Mouse (Mus musculus): Measurements from ENCODE around the gene Ptger2. TPM values are rescaled to one million over a fixed set of nuclear protein-coding genes. Genes with fewer than 3 reads are reported as not detected.
A peak's percentile ranks its signal among the peaks of the same experiment; 100 is the strongest.

Gene Ptger2
- polyA plus RNA-seq, 1 experiment from 2014 or later: 1.6 TPM

- Histone ChIP-seq H3K9me3 (ENCODE audit: control insufficient read depth) (no peaks in the 10 kb centered on the region), H3K4me3 (ENCODE audit: low read depth, low read length) (no peak overlapping the region), H3K27me3 (replicated peaks; ENCODE audit: control insufficient read depth, insufficient read depth, low read length) (no peaks in the 10 kb centered on the region), H3K27ac (ENCODE audit: low read depth, low read length) (no peak overlapping the region), H3K4me2 (replicated peaks; ENCODE audit: low read depth) (no peak overlapping the region), H3K9ac (ENCODE audit: low read depth, low read length) (no peak overlapping the region), H3K4me1 (replicated peaks; ENCODE audit: control insufficient read depth, insufficient read depth, low read length) (no peaks in the 10 kb centered on the region), H3K36me3 (ENCODE audit: control insufficient read depth, insufficient read depth) (no peaks in the 10 kb centered on the region)
- WGBS: 75% methylated on average over 7 of the region's 7 CpGs
- TF ChIP-seq CTCF (IDR thresholded peaks at IDR 0.05; ENCODE audit: low read depth): no peak
- ATAC-seq: no peak
Observed at GRCm38 (mm10) chr14:45038052-45038451, 50.1 kb downstream of the Ptger2 start.

GRCm38 (mm10) chr14:45040851-45041475 lies 53.0 kb downstream of the Ptger2 start:
- Histone ChIP-seq H3K36me3 (ENCODE audit: control insufficient read depth, insufficient read depth) (no peaks in the 10 kb centered on the region), H3K4me3 (ENCODE audit: low read depth, low read length) (no peak overlapping the region), H3K4me1 (replicated peaks; ENCODE audit: control insufficient read depth, insufficient read depth, low read length) (no peaks in the 10 kb centered on the region), H3K27ac (ENCODE audit: low read depth, low read length) (no peak overlapping the region), H3K27me3 (replicated peaks; ENCODE audit: control insufficient read depth, insufficient read depth, low read length) (no peaks in the 10 kb centered on the region), H3K9ac (ENCODE audit: low read depth, low read length) (no peak overlapping the region), H3K4me2 (replicated peaks; ENCODE audit: low read depth) (no peak overlapping the region), H3K9me3 (ENCODE audit: control insufficient read depth) (no peaks in the 10 kb centered on the region)
- no peak for ATAC-seq
- WGBS: 83% methylated on average over 5 of the region's 5 CpGs
- TF ChIP-seq CTCF (IDR thresholded peaks at IDR 0.05; ENCODE audit: low read depth): no peak

- Histone ChIP-seq H3K9me3 (ENCODE audit: control insufficient read depth) (no peaks in the 10 kb centered on the region), H3K27ac (ENCODE audit: low read depth, low read length) (no peak overlapping the region), H3K27me3 (replicated peaks; ENCODE audit: control insufficient read depth, insufficient read depth, low read length) (no peaks in the 10 kb centered on the region), H3K4me3 (ENCODE audit: low read depth, low read length) (no peak overlapping the region), H3K4me1 (replicated peaks; ENCODE audit: control insufficient read depth, insufficient read depth, low read length) (no peaks in the 10 kb centered on the region), H3K9ac (ENCODE audit: low read depth, low read length) (no peak overlapping the region), H3K4me2 (replicated peaks; ENCODE audit: low read depth) (no peak overlapping the region), H3K36me3 (ENCODE audit: control insufficient read depth, insufficient read depth) (no peaks in the 10 kb centered on the region)
- no peak for ATAC-seq
- no peak for TF ChIP-seq CTCF (IDR thresholded peaks at IDR 0.05; ENCODE audit: low read depth)
- 85% methylated on average over 2 of the region's 2 CpGs for WGBS
Observed at GRCm38 (mm10) chr14:45048128-45048527, 60.1 kb downstream of the Ptger2 start.

- H3K27ac ChIP-seq (ENCODE audit: low read depth, low read length): peak overlapping the region; percentile 54
- H3K27me3 ChIP-seq (replicated peaks; ENCODE audit: control insufficient read depth, insufficient read depth, low read length): no peaks in the 10 kb centered on the region
- TF ChIP-seq CTCF (IDR thresholded peaks at IDR 0.05; ENCODE audit: low read depth): no peak
- no peaks in the 10 kb centered on the region for H3K9me3 ChIP-seq (ENCODE audit: control insufficient read depth)
- no peaks in the 10 kb centered on the region for H3K4me1 ChIP-seq (replicated peaks; ENCODE audit: control insufficient read depth, insufficient read depth, low read length)
- ATAC-seq: no peak
- 46% methylated on average over 7 of the region's 7 CpGs for WGBS
- no peak overlapping the region for H3K4me3 ChIP-seq (ENCODE audit: low read depth, low read length)
- no peak overlapping the region for H3K9ac ChIP-seq (ENCODE audit: low read depth, low read length)
- H3K4me2 ChIP-seq (replicated peaks; ENCODE audit: low read depth): no peak overlapping the region
- no peaks in the 10 kb centered on the region for H3K36me3 ChIP-seq (ENCODE audit: control insufficient read depth, insufficient read depth)
Observed at GRCm38 (mm10) chr14:45049689-45050418, 61.9 kb downstream of the Ptger2 start.

- peak overlapping the region; percentile 54; the same call in 1 of the 2 replicates for H3K27ac ChIP-seq (ENCODE audit: low read depth, low read length)
- no peak for ATAC-seq
- no peaks in the 10 kb centered on the region for H3K9me3 ChIP-seq (ENCODE audit: control insufficient read depth)
- WGBS: 59% methylated on average over 1 of the region's 1 CpGs
- no peaks in the 10 kb centered on the region for H3K27me3 ChIP-seq (replicated peaks; ENCODE audit: control insufficient read depth, insufficient read depth, low read length)
- H3K36me3 ChIP-seq (ENCODE audit: control insufficient read depth, insufficient read depth): no peaks in the 10 kb centered on the region
- no peak overlapping the region for H3K4me2 ChIP-seq (replicated peaks; ENCODE audit: low read depth)
- H3K4me3 ChIP-seq (ENCODE audit: low read depth, low read length): no peak overlapping the region
- no peaks in the 10 kb centered on the region for H3K4me1 ChIP-seq (replicated peaks; ENCODE audit: control insufficient read depth, insufficient read depth, low read length)
- H3K9ac ChIP-seq (ENCODE audit: low read depth, low read length): no peak overlapping the region
- no peak for TF ChIP-seq CTCF (IDR thresholded peaks at IDR 0.05; ENCODE audit: low read depth)
Observed at GRCm38 (mm10) chr14:45050419-45050776, 62.4 kb downstream of the Ptger2 start.

GRCm38 (mm10) chr14:45051116-45051515 lies 63.1 kb downstream of the Ptger2 start:
- no peak for ATAC-seq
- Histone ChIP-seq H3K36me3 (ENCODE audit: control insufficient read depth, insufficient read depth) (no peaks in the 10 kb centered on the region), H3K9me3 (ENCODE audit: control insufficient read depth) (no peaks in the 10 kb centered on the region), H3K27me3 (replicated peaks; ENCODE audit: control insufficient read depth, insufficient read depth, low read length) (no peaks in the 10 kb centered on the region), H3K27ac (ENCODE audit: low read depth, low read length) (no peak overlapping the region), H3K4me1 (replicated peaks; ENCODE audit: control insufficient read depth, insufficient read depth, low read length) (no peaks in the 10 kb centered on the region), H3K9ac (ENCODE audit: low read depth, low read length) (no peak overlapping the region), H3K4me3 (ENCODE audit: low read depth, low read length) (no peak overlapping the region), H3K4me2 (replicated peaks; ENCODE audit: low read depth) (no peak overlapping the region)
- WGBS: 76% methylated on average over 7 of the region's 7 CpGs
- TF ChIP-seq CTCF (IDR thresholded peaks at IDR 0.05; ENCODE audit: low read depth): no peak

MicroRNA genes within 50 kb of the gene (microRNA counts, 519-probe panel; counts per million panel counts)
- microRNA mmu-miR-327: not detected

Small RNA genes lying within 50 kb of the gene (microRNA-seq; reads per million reads assigned to microRNA genes)
- not detected for gene Mir327

Other genes with a start within 250 kb of the Ptger2 start
- not detected in 2 replicates for gene Gm8267, start 237.9 kb upstream of the Ptger2 start, polyA plus RNA-seq (2015; fragmentation: Nextera tagmentation; extraction: Ambion mirVana)
- 0.75 and 0.93 TPM in 2 replicates for gene Ptgdr, start 128.8 kb upstream of the Ptger2 start, polyA plus RNA-seq (2015; fragmentation: Nextera tagmentation; extraction: Ambion mirVana)
- gene Gpr137c, start 231.5 kb downstream of the Ptger2 start, polyA plus RNA-seq (2015; fragmentation: Nextera tagmentation; extraction: Ambion mirVana): 1.4 and 2.0 TPM in 2 replicates
- gene Txndc16, start 232.1 kb downstream of the Ptger2 start, polyA plus RNA-seq (2015; fragmentation: Nextera tagmentation; extraction: Ambion mirVana): 4.2 and 5.2 TPM in 2 replicates